Mouse (Mus musculus) hindbrain, postnatal 0 days (tissue): ENCODE results near the gene Zswim1. TPM values are rescaled to one million over a fixed set of nuclear protein-coding genes. Genes with fewer than 3 reads are reported as not detected.
"Not testable (repeated sequence)": the region's sequence is repeated elsewhere in the genome, so short reads cannot be mapped to it uniquely, and the experiment has no call there.

Experiments
- ATAC-seq: fragments of 200-750 bp; cut with Nextera tagmentation; 2 replicates; pipeline ENCODE4 v1.8.0; 2017; ENCODE audit warnings: mild to moderate bottlenecking, moderate TSS enrichment, moderate library complexity
- DNase-seq: peaks from one replicate; pipeline ENCODE4 v3.0.0-alpha.2; 2015; ENCODE audit warnings: low spot score
- H3K27ac ChIP-seq: fragments of 300-500 bp; sonication (generic); 2 replicates; pipeline ENCODE4 v1.5.1; 2014; ENCODE audit warnings: mild to moderate bottlenecking
- H3K27me3 ChIP-seq: fragments of 300-500 bp; sonication (generic); 2 replicates; pipeline ENCODE4 v1.6.1; 2014; ENCODE audit warnings: low read length, mixed read lengths; ENCODE audit not compliant: insufficient read depth
- H3K36me3 ChIP-seq: fragments of 300-500 bp; sonication (generic); 2 replicates; pipeline ENCODE4 v1.6.1; 2014; ENCODE audit warnings: low read length, mixed read lengths; ENCODE audit not compliant: insufficient read depth
- H3K4me1 ChIP-seq: fragments of 300-500 bp; sonication (generic); 2 replicates; pipeline ENCODE4 v1.6.1; 2014; ENCODE audit warnings: antibody characterized with exemption, low read length, mixed read lengths; ENCODE audit not compliant: insufficient read depth
- H3K4me2 ChIP-seq: fragments of 300-500 bp; sonication (generic); 2 replicates; pipeline ENCODE4 v1.6.1; 2014; ENCODE audit warnings: low read depth, mild to moderate bottlenecking, low read length, moderate library complexity, mixed read lengths
- H3K4me3 ChIP-seq: fragments of 300-500 bp; sonication (generic); 2 replicates; pipeline ENCODE4 v1.5.1; 2014; ENCODE audit warnings: low read length
- H3K9ac ChIP-seq: fragments of 300-500 bp; sonication (generic); replicated peaks from 2 replicates; pipeline ENCODE4 v1.6.1; 2014; ENCODE audit warnings: mild to moderate bottlenecking, low read length, moderate library complexity, mixed read lengths
- H3K9me3 ChIP-seq: fragments of 300-500 bp; sonication (generic); 2 replicates; pipeline ENCODE4 v1.6.1; 2016; ENCODE audit warnings: low read length, mixed read lengths
- CTCF ChIP-seq: IDR thresholded peaks from 2 replicates; pipeline ENCODE4 v1.5.1; 2016; ENCODE audit warnings: antibody characterized with exemption, control low read depth, low read depth
- WGBS: fragments of 180-500 bp; shearing (Covaris S2); extraction: QIAGEN DNeasy Blood & Tissue Kit; methylation state at CpG from one replicate; pipeline ENCODE4 v1.1.7; 2014; 5-methylcytosine and 5-hydroxymethylcytosine counted together
- polyA plus RNA-seq: library from polyadenylated mRNA; unstranded; fragments of >200 nt; fragmentation: Nextera tagmentation; extraction: Ambion mirVana; gene quantifications from 2 replicates; pipeline ENCODE4 v1.2.1, GENCODE M21; 2015
- total RNA-seq: library from RNA; depleted of rRNA; stranded (reverse); fragments of >200 nt; gene quantifications from 2 replicates; pipeline ENCODE4 v1.2.3, GENCODE M21; 2014

The Zswim1 gene
- total and polyA plus RNA-seq, 2 experiments from 2014 or later = 24.6 to 29.0 TPM

DNA sequence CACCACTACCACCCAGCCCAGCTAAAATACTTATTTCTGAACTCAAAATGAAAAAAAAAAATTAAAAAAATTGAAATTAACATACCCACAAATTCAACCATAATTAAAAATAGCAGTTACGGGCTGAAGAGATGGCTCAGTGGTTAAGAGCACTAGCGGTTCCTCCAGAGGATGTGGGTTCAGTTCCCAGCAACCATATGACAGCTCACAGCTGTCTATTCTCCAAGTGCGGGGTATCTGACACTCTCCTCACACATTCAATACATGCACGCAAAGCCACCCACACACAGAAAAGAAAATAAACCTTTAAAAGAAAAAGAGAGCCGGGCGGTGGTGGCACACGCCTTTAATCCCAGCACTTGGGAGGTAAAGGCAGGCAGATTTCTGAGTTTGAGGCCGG, 27.6 kb downstream of the Zswim1 start:
- Histone ChIP-seq H3K9ac (no peak overlapping the region), H3K9me3 (no peaks in the 10 kb centered on the region), H3K4me2 (no peak overlapping the region), H3K36me3 (no peaks in the 10 kb centered on the region), H3K27me3 (0 out of 2 replicates have a peak, but pooled peaks cover 5% of the 10 kb centered on the region), H3K4me1 (no peaks in the 10 kb centered on the region), H3K27ac (no peak overlapping the region), H3K4me3 (no peak overlapping the region)
- TF ChIP-seq CTCF = no peak
- ATAC-seq (no peak), DNase-seq (no peak)
- 93% methylated on average over 8 of the region's 8 CpGs for WGBS

DNA sequence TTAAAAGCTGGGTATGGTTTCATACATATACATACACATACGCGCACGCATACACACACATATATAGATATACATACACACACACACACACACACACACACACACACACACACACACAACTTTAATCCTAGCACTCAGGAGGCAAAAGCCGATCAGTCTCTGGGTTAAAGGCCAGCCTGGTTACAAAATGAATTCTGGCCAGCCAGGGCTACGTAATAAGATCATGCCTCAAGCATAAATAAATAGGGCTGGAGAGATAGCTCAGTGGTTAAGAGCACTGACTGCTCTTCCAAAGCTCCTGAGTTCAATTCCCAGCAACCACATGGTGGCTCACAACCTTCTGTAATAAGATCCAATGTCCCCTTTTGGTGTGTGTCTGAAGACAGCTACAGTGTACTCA, 33.1 kb downstream of the Zswim1 start:
- 0 out of 2 replicates have a peak, but pooled peaks cover 13% of the 10 kb centered on the region for H3K27me3 ChIP-seq
- not testable (repeated sequence) for H3K9me3 ChIP-seq, H3K36me3 ChIP-seq, ATAC-seq, H3K9ac ChIP-seq, H3K27ac ChIP-seq, H3K4me3 ChIP-seq, DNase-seq
- H3K4me2 ChIP-seq = peak overlapping the region; percentile 97; the same call in 1 of the 2 replicates
- peaks cover 15% of the 10 kb centered on the region; the same call in 1 of the 2 replicates for H3K4me1 ChIP-seq
- 81% methylated on average over 5 of the region's 5 CpGs for WGBS

DNA sequence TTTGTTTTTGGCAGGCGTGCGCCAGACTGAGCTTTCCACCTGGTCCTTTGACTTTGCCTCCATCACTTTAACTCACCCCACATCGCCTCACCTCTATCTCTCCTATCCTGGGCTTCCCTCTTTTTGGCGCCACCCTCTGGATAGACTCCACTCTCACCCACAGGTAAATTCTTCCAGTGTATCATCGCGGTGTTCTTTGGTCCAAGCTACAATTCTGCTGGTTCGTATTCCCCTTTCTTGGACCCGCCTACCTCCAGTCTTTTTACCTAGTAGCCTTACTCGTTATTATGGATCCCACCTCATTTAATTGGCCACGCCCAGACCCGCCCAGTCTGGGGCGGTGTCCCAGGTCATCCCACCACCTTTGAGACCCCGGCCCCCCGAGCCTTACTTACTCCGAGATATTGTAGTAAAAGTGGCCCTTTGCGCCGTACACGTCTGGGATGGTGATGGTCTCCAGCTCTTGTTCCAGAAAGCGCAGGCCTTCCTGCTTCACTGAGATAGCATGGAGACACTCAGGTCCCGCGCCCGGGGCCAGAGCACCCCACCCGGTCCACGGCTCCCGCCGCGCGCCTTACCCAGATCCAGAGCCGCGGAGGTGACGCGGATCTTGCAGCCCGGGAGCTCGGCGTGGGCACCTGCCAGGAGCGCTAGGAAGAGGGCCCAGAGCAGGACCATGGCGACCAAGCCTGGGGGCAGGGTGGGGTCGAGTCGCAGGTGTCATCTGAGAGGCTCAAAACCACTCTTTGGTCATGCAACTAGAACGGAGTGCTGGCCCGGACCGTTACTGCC, 34.0 kb downstream of the Zswim1 start:
- Histone ChIP-seq H3K4me3 (peak overlapping the region; percentile 50), H3K27me3 (0 out of 2 replicates have a peak, but pooled peaks cover 13% of the 10 kb centered on the region), H3K9ac (peak overlapping the region; percentile 53; the same call in 1 of the 2 replicates), H3K9me3 (no peaks in the 10 kb centered on the region), H3K4me1 (peaks cover 18% of the 10 kb centered on the region; the same call in 1 of the 2 replicates), H3K36me3 (no peaks in the 10 kb centered on the region), H3K27ac (peak overlapping the region; percentile 58; the same call in 1 of the 2 replicates), H3K4me2 (peak overlapping the region; percentile 97)
- under 1% methylated on average over 42 of the region's 42 CpGs for WGBS
- DNase-seq (peak; percentile 34), ATAC-seq (peak; percentile 31)
- TF ChIP-seq CTCF = peak; percentile 39; the same call in 1 of the 2 replicates

DNA sequence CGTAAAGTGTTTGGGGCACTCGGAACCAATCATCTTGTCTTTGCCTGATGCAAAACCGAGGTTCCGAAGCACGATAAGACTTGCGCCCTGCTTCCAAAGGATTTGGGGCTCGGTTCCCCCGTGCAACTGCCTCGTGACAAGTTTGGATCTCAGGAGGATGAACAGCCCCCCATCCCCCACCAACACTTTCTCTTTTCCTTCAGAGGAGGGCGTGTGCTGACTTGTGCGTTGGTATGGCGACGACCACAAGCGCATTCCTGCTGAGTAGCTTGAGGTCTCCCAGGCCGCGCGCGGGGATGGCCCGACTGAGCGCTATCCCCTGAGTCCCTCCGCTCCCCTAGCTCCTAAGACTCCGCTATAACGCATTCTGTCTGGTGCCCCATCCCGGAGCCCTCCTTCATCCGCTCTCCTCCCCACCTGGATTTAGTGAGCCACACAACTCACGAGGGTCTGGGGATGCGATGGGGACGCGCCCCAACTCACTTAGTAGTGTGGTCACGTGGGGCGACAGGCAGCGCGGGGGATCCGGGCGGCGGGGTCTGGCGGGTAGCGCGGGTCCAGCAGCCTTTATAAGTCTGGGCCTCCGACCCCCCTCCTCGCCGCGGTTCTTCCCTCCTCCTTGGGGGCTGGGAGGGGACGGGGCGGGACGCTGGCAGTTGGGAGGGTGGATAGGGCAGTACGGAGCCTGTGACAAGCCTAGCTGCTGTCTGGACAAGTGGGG, 34.8 kb downstream of the Zswim1 start, which contains the start of gene Pltp:
Pltp (minus strand) TSS at position 611 of the 721 bp plus-strand sequence.
- H3K27ac ChIP-seq = peak within 1 kb of the TSS; percentile 58; the same call in 1 of the 2 replicates

DNA sequence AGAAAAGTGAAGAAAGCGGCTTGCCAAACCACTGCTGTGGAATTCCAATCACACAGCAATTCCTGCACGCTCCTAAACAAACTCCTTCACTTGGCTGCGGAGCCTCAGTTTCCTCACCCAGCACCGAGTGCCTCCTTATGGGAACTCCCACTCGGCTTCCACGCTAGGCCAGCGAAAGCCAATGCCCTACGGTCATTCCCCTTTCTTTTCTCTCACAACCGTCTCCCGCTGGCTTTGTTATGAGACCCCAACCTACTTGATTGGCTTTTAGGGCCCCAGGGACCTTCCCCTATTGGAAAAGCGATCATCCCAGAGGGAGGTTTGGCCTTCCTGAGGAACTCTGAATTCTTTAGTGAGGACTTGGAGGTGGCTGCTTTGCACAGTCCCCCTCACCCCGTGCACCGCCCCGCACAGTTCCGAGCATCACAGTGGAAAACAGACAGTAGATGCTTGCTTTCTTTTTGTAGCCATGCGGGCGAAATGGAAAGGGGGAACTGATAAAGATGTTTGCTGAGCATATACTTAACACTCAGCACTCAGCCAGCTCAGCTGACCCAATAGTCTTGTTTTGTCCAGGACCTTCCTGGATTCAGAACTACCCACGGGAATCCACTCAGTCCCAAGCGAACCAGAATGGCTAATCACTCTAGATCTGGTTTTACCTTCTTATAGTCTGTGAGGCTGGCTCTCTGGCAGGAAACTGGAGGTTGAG, 35.5 kb downstream of the Zswim1 start:
- H3K4me2 ChIP-seq = peak overlapping the region; percentile 97
- 2% methylated on average over 19 of the region's 19 CpGs for WGBS
- peak overlapping the region; percentile 50 for H3K4me3 ChIP-seq
- H3K4me1 ChIP-seq = peaks cover 22% of the 10 kb centered on the region; the same call in 1 of the 2 replicates
- ATAC-seq (no peak), DNase-seq (no peak)
- no peak for TF ChIP-seq CTCF
- peak overlapping the region; percentile 53 for H3K9ac ChIP-seq
- no peak overlapping the region; the same call in 1 of the 2 replicates for H3K27ac ChIP-seq
- H3K36me3 ChIP-seq = no peaks in the 10 kb centered on the region
- H3K27me3 ChIP-seq = 0 out of 2 replicates have a peak, but pooled peaks cover 13% of the 10 kb centered on the region
- no peaks in the 10 kb centered on the region for H3K9me3 ChIP-seq

More for the DNA sequence above, 34.8 kb downstream of the Zswim1 start, which contains the start of gene Pltp:
- DNase-seq (peak; percentile 64), ATAC-seq (peak; percentile 86)
- Histone ChIP-seq H3K4me1 (peaks cover 22% of the 10 kb centered on the region; the same call in 1 of the 2 replicates), H3K4me2 (peak within 1 kb of the TSS; percentile 97), H3K4me3 (peak within 1 kb of the TSS; percentile 50), H3K9ac (peak within 1 kb of the TSS; percentile 53), H3K9me3 (no peaks in the 10 kb centered on the region), H3K36me3 (no peaks in the 10 kb centered on the region), H3K27me3 (0 out of 2 replicates have a peak, but pooled peaks cover 13% of the 10 kb centered on the region)
- TF ChIP-seq CTCF = peak; percentile 10; the same call in 1 of the 2 replicates
- under 1% methylated on average over 47 of the region's 47 CpGs for WGBS

DNA sequence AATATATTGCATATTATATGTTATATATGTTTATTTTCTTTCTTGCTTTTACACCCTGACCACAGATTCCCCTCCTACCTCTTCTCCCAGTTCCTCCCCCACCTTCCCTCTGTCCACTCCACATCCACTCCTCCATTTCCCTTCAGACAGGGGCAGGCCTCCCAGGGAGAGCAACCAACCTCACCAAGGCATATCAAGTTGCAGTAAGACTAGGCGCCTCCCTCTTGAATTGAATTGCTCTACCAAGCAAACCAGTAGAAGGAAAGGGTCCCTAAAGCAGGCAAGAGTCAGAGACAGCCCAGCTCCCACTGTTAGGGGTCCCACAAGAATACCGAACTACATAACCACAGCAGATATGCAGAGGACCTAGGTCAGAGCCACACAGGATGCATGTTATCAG, 36.7 kb downstream of the Zswim1 start:
- peaks cover 22% of the 10 kb centered on the region; the same call in 1 of the 2 replicates for H3K4me1 ChIP-seq
- TF ChIP-seq CTCF = no peak
- no peak for DNase-seq

More for the DNA sequence above, 36.7 kb downstream of the Zswim1 start:
- H3K9me3 ChIP-seq = no peaks in the 10 kb centered on the region
- 71% methylated on average over 2 of the region's 2 CpGs for WGBS
- H3K4me2 ChIP-seq = no peak overlapping the region
- no peak overlapping the region for H3K27ac ChIP-seq
- no peaks in the 10 kb centered on the region for H3K36me3 ChIP-seq
- no peak overlapping the region for H3K4me3 ChIP-seq
- no peak for ATAC-seq
- no peak overlapping the region for H3K9ac ChIP-seq
- 0 out of 2 replicates have a peak, but pooled peaks cover 13% of the 10 kb centered on the region for H3K27me3 ChIP-seq
